Mouse (Mus musculus) bone marrow, adult 2 months (tissue): ENCODE measurements at regions not wholly inside any gene's neighbourhood (a gene's known extent, or its start where the extent isn't known, plus 50 kb on each side); places are given as distances from the start of the nearest gene placed in this dataset.

Source experiments
- H3K27ac ChIP-seq: fragments of 200-500 bp; 2 replicates; pipeline ENCODE4 v1.5.1; 2012; ENCODE audit warnings: low read depth, mild to moderate bottlenecking, control low read depth, inconsistent platforms, low read length; ENCODE audit not compliant: control insufficient read depth, poor library complexity, insufficient read depth
- H3K4me1 ChIP-seq: fragments of 200-500 bp; 2 replicates; pipeline ENCODE4 v1.6.1; 2011; ENCODE audit warnings: low read length; ENCODE audit not compliant: control insufficient read depth, insufficient read depth
- H3K4me3 ChIP-seq: fragments of 200-500 bp; replicated peaks from 2 replicates; pipeline ENCODE3; 2011; ENCODE audit warnings: mild to moderate bottlenecking, low read depth, low read length, control low read depth; ENCODE audit not compliant: control insufficient read depth
- CTCF ChIP-seq: fragments of 200-500 bp; IDR thresholded peaks from 2 replicates; pipeline ENCODE4 v1.5.1; 2011; ENCODE audit warnings: low read length, control low read depth; ENCODE audit not compliant: control insufficient read depth, insufficient read depth
- POLR2A ChIP-seq: fragments of 200-500 bp; IDR thresholded peaks from 2 replicates; pipeline ENCODE4 v1.6.1; 2011; ENCODE audit warnings: low read depth, mild to moderate bottlenecking, control low read depth, low read length, borderline replicate concordance; ENCODE audit not compliant: control insufficient read depth
- WGBS: fragments of 180-500 bp; shearing (Covaris S2); methylation state at CpG from one replicate; pipeline ENCODE4 v1.1.7; 2018; 5-methylcytosine and 5-hydroxymethylcytosine counted together

- no peak for TF ChIP-seq POLR2A
- TF ChIP-seq CTCF = no peak
- Histone ChIP-seq H3K4me3 (no peak overlapping the region), H3K27ac (no peak overlapping the region), H3K4me1 (no peaks in the 10 kb centered on the region)
- WGBS = 67% methylated on average over 2 of the region's 2 CpGs
These were observed 467.7 kb downstream of the Gsdmc2 start for GRCm38 (mm10) chr15:63377258-63377657.

GRCm38 (mm10) chr15:63371328-63372023, 473.5 kb downstream of the Gsdmc2 start:
- Histone ChIP-seq H3K27ac (no peak overlapping the region), H3K4me3 (no peak overlapping the region), H3K4me1 (no peaks in the 10 kb centered on the region)
- WGBS = 74% methylated on average over 4 of the region's 4 CpGs
- no peak for TF ChIP-seq CTCF
- TF ChIP-seq POLR2A = no peak

GRCm38 (mm10) chr15:63364473-63364872, 480.5 kb downstream of the Gsdmc2 start:
- H3K4me3 ChIP-seq = no peak overlapping the region
- no peaks in the 10 kb centered on the region for H3K4me1 ChIP-seq
- WGBS = 65% methylated on average over 1 of the region's 1 CpGs
- no peak overlapping the region for H3K27ac ChIP-seq
- no peak for TF ChIP-seq CTCF
- TF ChIP-seq POLR2A = no peak

- no peak overlapping the region for H3K4me3 ChIP-seq
- H3K4me1 ChIP-seq = no peaks in the 10 kb centered on the region
- no peak for TF ChIP-seq POLR2A
- no peak for TF ChIP-seq CTCF
- 82% methylated on average over 7 of the region's 7 CpGs for WGBS
- H3K27ac ChIP-seq = no peak overlapping the region
These were observed 484.6 kb downstream of the Gsdmc2 start for GRCm38 (mm10) chr15:63360402-63360801.

GRCm38 (mm10) chr15:63341730-63342129, 503.2 kb downstream of the Gsdmc2 start:
- WGBS = 31% methylated on average over 2 of the region's 2 CpGs
- TF ChIP-seq POLR2A (no peak), CTCF (no peak)
- H3K4me1 ChIP-seq = no peaks in the 10 kb centered on the region
- no peak overlapping the region for H3K4me3 ChIP-seq
- no peak overlapping the region for H3K27ac ChIP-seq

GRCm38 (mm10) chr15:63340322-63341060, 504.5 kb downstream of the Gsdmc2 start:
- WGBS = 57% methylated on average over 6 of the region's 6 CpGs
- H3K27ac ChIP-seq = no peak overlapping the region
- no peaks in the 10 kb centered on the region for H3K4me1 ChIP-seq
- TF ChIP-seq POLR2A (no peak), CTCF (no peak)
- H3K4me3 ChIP-seq = no peak overlapping the region

GRCm38 (mm10) chr15:63319666-63320065, 525.3 kb downstream of the Gsdmc2 start:
- 53% methylated on average over 1 of the region's 1 CpGs for WGBS

GRCm38 (mm10) chr15:63310426-63310825, 534.6 kb downstream of the Gsdmc2 start:
- TF ChIP-seq POLR2A = no peak
- no peak for TF ChIP-seq CTCF
- H3K4me1 ChIP-seq = no peaks in the 10 kb centered on the region
- 66% methylated on average over 2 of the region's 2 CpGs for WGBS
- no peak overlapping the region for H3K4me3 ChIP-seq
- H3K27ac ChIP-seq = no peak overlapping the region

More at GRCm38 (mm10) chr15:63319666-63320065, 525.3 kb downstream of the Gsdmc2 start:
- Histone ChIP-seq H3K4me1 (no peaks in the 10 kb centered on the region), H3K4me3 (no peak overlapping the region), H3K27ac (no peak overlapping the region)
- no peak for TF ChIP-seq CTCF
- TF ChIP-seq POLR2A = no peak
